Mouse (Mus musculus) brain, embryonic 14.5 days (tissue): ENCODE measurements at regions not wholly inside any gene's neighbourhood (a gene's known extent, or its start where the extent isn't known, plus 50 kb on each side); places are given as distances from the start of the nearest gene placed in this dataset.

Experiments used
- CTCF ChIP-seq: fragments of 200-500 bp; IDR thresholded peaks from 2 replicates; pipeline ENCODE4 v1.5.1; 2012; ENCODE audit warnings: inconsistent platforms, mild to moderate bottlenecking, moderate library complexity, borderline replicate concordance; ENCODE audit not compliant: insufficient read depth, insufficient read length; ENCODE audit errors: extremely low read depth
- POLR2A ChIP-seq: fragments of 200-500 bp; IDR thresholded peaks from 2 replicates; pipeline ENCODE4 v1.6.1; 2012; ENCODE audit warnings: mild to moderate bottlenecking, inconsistent platforms, borderline replicate concordance; ENCODE audit not compliant: poor library complexity, insufficient read depth, insufficient read length, severe bottlenecking; ENCODE audit errors: extremely low read depth

- TF ChIP-seq POLR2A: no peak
- TF ChIP-seq CTCF: no peak
These were observed 85.4 kb downstream of the Cxcl12 start for GRCm38 (mm10) chr6:117253586-117254330.
